Mouse (Mus musculus) olfactory bulb, adult 2 months (tissue): Measurements from ENCODE around the gene Lzts2.

Source experiments
- CTCF ChIP-seq: fragments of 200-500 bp; IDR thresholded peaks from 2 replicates; pipeline ENCODE4 v1.5.1; 2012; ENCODE audit warnings: low read depth, mild to moderate bottlenecking, low read length, moderate library complexity; ENCODE audit not compliant: insufficient read depth
- POLR2A ChIP-seq: fragments of 200-500 bp; IDR thresholded peaks from 2 replicates; pipeline ENCODE4 v1.6.1; 2012; ENCODE audit warnings: mild to moderate bottlenecking, low read depth, low read length, moderate library complexity; ENCODE audit not compliant: insufficient read depth

GRCm38 (mm10) chr19:45045236-45045635 lies 31.0 kb downstream of the Lzts2 start:
- TF ChIP-seq CTCF: no peak
- TF ChIP-seq POLR2A: no peak
